Mouse (Mus musculus) stomach, postnatal 0 days (tissue): ENCODE data around the gene Fam129b. TPM values are rescaled to one million over a fixed set of nuclear protein-coding genes. Genes with fewer than 3 reads are reported as not detected.

Experiments
- ATAC-seq: fragments of 200-750 bp; cut with Nextera tagmentation; 2 replicates; pipeline ENCODE4 v1.8.0; 2017; ENCODE audit not compliant: low FRiP score, low TSS enrichment
- DNase-seq: peaks from one replicate; pipeline ENCODE4 v3.0.0-alpha.2; 2016; ENCODE audit warnings: low spot score
- H3K27ac ChIP-seq: fragments of 300-500 bp; sonication (generic); replicated peaks from 2 replicates; pipeline ENCODE4 v1.5.1; 2014; ENCODE audit warnings: mild to moderate bottlenecking, control low read depth
- H3K27me3 ChIP-seq: fragments of 300-500 bp; sonication (generic); 2 replicates; pipeline ENCODE4 v1.6.1; 2014; ENCODE audit warnings: low read length; ENCODE audit not compliant: control insufficient read depth, insufficient read depth
- H3K36me3 ChIP-seq: fragments of 300-500 bp; sonication (generic); 2 replicates; pipeline ENCODE4 v1.6.1; 2014; ENCODE audit warnings: low read length, mixed read lengths; ENCODE audit not compliant: control insufficient read depth, insufficient read depth
- H3K4me1 ChIP-seq: fragments of 300-500 bp; sonication (generic); replicated peaks from 2 replicates; pipeline ENCODE4 v1.6.1; 2014; ENCODE audit warnings: antibody characterized with exemption; ENCODE audit not compliant: control insufficient read depth, insufficient read depth
- H3K4me2 ChIP-seq: fragments of 300-500 bp; sonication (generic); replicated peaks from 2 replicates; pipeline ENCODE4 v1.6.1; 2014; ENCODE audit warnings: low read depth, mild to moderate bottlenecking, control low read depth, moderate library complexity
- H3K4me3 ChIP-seq: fragments of 300-500 bp; sonication (generic); 2 replicates; pipeline ENCODE4 v1.5.1; 2014; ENCODE audit warnings: low read depth, low read length, control low read depth
- H3K9ac ChIP-seq: fragments of 300-500 bp; sonication (generic); 2 replicates; pipeline ENCODE4 v1.6.1; 2014; ENCODE audit warnings: mild to moderate bottlenecking, low read length, control low read depth, mixed read lengths
- H3K9me3 ChIP-seq: fragments of 300-500 bp; sonication (generic); 2 replicates; pipeline ENCODE4 v1.6.1; 2016; ENCODE audit warnings: low read length; ENCODE audit not compliant: control insufficient read depth
- CTCF ChIP-seq: IDR thresholded peaks from 2 replicates; pipeline ENCODE4 v1.5.1; 2016; ENCODE audit warnings: antibody characterized with exemption, low read depth, mild to moderate bottlenecking, moderate library complexity
- EP300 ChIP-seq: optimal IDR thresholded peaks from 2 replicates; pipeline ENCODE3; 2016; ENCODE audit warnings: antibody characterized with exemption
- WGBS: fragments of 180-500 bp; shearing (Covaris S2); extraction: QIAGEN DNeasy Blood & Tissue Kit; methylation state at CpG from one replicate; pipeline ENCODE4 v1.1.7; 2014; 5-methylcytosine and 5-hydroxymethylcytosine counted together
- polyA plus RNA-seq: library from polyadenylated mRNA; unstranded; fragments of >200 nt; fragmentation: Nextera tagmentation; extraction: Ambion mirVana; gene quantifications from 2 replicates; pipeline ENCODE4 v1.2.1, GENCODE M21; 2015

Fam129b gene
- polyA plus RNA-seq, 1 experiment from 2014 or later: 90.7 TPM

DNA sequence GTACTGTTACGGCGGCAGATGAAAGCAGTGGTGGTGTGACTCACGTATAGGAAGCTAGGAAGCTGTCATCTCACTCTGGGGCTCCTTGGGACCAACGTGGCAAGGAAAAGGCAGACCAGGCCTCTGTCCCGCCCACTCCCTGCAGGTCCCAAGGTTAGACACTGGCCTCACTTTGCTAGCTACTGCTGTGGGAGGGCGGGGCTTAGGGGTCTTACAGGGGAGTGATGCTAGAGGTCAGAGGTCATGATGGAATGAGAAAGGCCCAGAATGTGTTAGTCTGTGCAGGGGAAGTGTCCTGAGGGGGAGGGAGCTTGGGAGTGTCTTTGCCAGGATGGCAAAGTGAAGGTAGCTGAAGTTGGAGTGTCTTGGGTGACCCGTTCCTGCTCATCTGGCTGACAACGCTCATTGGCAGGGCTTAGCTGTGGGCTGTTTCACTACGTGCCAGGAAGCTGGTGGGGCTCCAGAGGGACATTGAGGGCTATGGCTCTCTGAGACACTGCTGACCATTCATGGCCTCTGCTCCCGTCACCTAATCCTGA, 48.5 kb downstream of the Fam129b start:
- no peak overlapping the region for H3K9ac ChIP-seq
- 0 out of 2 replicates have a peak, but pooled peaks cover 2% of the 10 kb centered on the region for H3K4me1 ChIP-seq
- ATAC-seq (no peak), DNase-seq (no peak)
- WGBS: 72% methylated on average over 10 of the region's 10 CpGs
- no peaks in the 10 kb centered on the region for H3K9me3 ChIP-seq
- no peaks in the 10 kb centered on the region for H3K27me3 ChIP-seq
- no peak overlapping the region for H3K27ac ChIP-seq
- no peak overlapping the region for H3K4me2 ChIP-seq
- no peak overlapping the region for H3K4me3 ChIP-seq
- no peak for TF ChIP-seq EP300
- no peak for TF ChIP-seq CTCF
- H3K36me3 ChIP-seq: peaks cover 35% of the 10 kb centered on the region

DNA sequence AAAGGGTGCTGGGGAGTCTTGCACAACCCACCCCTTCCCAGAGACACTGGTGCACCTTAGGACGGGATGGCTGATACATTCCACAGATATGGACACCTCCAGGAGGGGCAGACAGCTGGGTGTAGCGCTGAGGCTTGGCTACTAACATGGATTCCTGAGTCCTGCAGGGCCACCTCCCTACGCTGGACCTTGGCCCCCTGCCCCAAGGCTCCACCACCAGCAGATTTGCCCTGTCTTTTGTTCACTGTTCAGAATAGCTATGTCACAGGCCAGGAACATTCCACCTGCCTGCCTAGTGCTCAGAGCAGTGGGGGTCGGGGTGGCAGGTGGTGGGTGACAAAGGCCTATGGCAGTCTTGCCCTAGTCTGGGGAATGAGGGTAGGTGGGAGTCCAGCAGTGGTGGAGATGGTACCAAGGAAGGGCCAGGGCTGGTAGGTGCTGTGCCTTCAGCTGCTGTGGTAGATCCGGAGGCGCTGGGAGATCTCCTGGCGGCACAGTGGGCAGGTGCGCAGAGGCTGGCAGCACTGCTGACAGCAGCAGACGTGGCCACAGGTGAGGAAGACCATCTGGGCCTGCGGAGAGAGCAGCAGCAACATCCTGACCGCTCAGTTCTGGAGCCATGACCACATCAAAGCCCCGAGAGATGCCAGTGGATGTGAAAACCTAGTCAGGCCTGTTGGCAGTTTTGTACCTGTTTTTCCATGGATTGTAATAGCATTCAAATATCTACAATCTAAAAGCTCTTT, 50.6 kb downstream of the Fam129b start:
- Histone ChIP-seq H3K36me3 (peaks cover 24% of the 10 kb centered on the region), H3K27me3 (no peaks in the 10 kb centered on the region), H3K4me3 (no peak overlapping the region), H3K9me3 (no peaks in the 10 kb centered on the region), H3K9ac (no peak overlapping the region), H3K27ac (peak overlapping the region; percentile 46; the same call in 1 of the 2 replicates), H3K4me1 (0 out of 2 replicates have a peak, but pooled peaks cover 2% of the 10 kb centered on the region), H3K4me2 (no peak overlapping the region)
- ATAC-seq (no peak), DNase-seq (no peak)
- TF ChIP-seq EP300 (no peak), CTCF (no peak)
- 83% methylated on average over 12 of the region's 12 CpGs for WGBS

DNA sequence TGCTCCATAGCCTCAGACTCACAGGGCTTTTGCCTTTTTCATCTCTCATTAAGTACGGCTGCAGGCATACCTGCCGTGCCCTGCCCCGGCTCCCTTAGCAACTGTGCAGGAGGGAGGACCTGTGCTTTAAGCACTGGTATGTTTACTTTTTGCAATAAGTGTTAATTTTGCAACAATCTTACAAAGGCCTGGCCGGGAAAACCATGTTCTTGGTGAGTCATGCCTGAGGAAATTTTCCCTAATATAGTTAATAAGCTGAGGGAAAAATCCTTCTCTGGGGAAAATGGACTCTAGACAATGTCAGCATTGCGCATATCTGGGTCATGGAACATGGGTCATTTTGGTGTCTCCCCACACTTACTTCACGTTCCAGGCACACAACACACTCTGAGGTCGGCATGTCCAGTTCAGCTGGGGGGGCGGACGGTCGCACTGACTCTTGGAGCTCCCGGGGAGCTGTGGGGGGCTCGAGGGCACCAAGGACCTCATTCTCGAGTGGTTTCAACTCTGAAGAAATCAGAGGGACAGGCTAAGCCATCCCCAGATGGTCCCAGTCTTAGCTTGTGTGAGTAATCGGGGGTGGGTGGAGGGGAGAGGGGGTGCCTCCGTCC, 51.8 kb downstream of the Fam129b start:
- Histone ChIP-seq H3K4me2 (no peak overlapping the region), H3K9me3 (no peaks in the 10 kb centered on the region), H3K4me3 (no peak overlapping the region), H3K27me3 (no peaks in the 10 kb centered on the region), H3K4me1 (0 out of 2 replicates have a peak, but pooled peaks cover 2% of the 10 kb centered on the region), H3K27ac (peak overlapping the region; percentile 67), H3K36me3 (peaks cover 17% of the 10 kb centered on the region), H3K9ac (0 out of 2 replicates have a peak overlapping the region, but pooled peaks have one; percentile 31)
- WGBS: 37% methylated on average over 15 of the region's 15 CpGs
- ATAC-seq (peak; percentile 19), DNase-seq (no peak)
- TF ChIP-seq CTCF (no peak), EP300 (no peak)

DNA sequence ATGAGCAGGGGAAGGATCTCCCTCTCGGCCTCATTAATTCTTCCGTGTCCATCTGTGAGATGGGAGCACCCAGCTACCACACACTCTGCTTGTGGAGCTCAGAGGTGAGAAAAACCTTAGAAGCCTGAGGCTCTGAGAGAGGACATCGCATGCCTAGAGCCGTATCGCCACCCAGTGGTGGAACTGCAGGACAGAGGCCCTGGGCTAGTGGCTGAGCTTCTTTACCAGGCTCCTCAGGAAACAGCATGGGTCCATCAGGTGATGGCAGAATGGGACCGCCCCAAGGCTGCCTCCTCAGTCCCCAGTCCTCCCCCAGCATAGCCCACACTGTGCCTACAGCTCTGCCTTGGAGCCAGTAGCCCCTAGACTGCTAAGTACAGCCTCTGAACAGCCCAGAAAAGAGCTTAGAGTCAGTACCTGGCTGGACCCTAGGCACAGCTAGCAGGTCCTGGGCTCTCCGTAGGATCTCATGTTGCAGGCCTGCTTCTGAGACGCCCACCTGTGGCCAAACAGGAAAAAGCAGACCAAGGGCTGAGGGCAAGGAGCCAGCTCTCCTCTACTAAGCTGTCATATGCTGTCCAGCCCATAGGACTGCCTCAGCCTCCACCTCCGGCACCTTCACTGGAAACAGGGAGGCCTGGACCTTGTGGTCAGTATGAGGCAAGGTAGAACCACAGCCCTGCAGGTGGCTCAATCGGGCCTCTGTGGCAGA, 52.5 kb downstream of the Fam129b start:
- peak; percentile 78 for ATAC-seq
- DNase-seq: peak; percentile 86
- 0 out of 2 replicates have a peak overlapping the region, but pooled peaks have one; percentile 31 for H3K9ac ChIP-seq
- H3K9me3 ChIP-seq: no peaks in the 10 kb centered on the region
- peak overlapping the region; percentile 67 for H3K27ac ChIP-seq
- 0 out of 2 replicates have a peak, but pooled peaks cover 2% of the 10 kb centered on the region for H3K4me1 ChIP-seq
- no peak overlapping the region for H3K4me2 ChIP-seq
- TF ChIP-seq CTCF (peak; percentile 91), EP300 (no peak)
- no peaks in the 10 kb centered on the region for H3K27me3 ChIP-seq
- no peak overlapping the region for H3K4me3 ChIP-seq
- peaks cover 17% of the 10 kb centered on the region for H3K36me3 ChIP-seq
- 26% methylated on average over 9 of the region's 10 CpGs for WGBS

DNA sequence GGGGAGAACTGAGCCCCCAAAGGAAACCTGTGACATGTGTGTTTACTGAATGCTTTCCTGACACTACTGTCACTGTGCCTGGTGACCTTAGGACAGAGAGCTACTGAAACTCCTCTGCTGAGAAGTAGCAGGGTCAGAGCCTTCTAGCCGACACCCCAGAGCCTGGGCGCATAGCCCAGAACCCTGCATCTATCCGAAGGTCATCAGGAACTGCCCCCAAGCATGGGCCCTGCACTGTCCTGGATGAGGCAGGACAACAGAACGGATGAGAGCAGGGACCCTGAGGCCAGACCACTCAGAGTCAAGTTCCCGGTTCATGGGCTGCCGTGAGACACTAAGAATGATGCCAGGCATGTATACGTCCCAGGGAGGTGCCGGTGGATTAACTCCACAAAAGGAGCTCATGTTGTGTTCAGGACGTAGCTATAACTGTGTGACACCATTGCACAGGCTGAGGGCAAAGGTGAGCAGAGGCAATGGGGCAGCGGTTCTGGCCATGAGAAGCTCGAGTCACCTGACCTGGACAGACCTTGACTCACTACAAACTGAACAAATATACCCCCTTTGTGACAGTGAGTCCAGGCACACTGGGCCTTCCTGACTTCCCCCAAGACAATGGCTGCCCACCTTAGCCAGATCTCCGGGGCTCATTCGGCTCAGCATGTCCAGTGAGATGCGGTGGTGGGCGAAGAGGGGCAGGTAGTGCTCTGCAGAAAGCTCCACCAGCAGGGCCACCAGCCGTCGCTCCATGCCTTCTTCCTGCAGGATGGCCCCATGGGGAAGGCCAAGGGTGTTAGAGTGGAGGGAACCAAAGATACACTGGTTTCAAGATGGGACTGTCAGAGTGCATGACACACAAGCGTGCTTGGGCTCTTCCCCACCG, 53.3 kb downstream of the Fam129b start:
- Histone ChIP-seq H3K36me3 (peaks cover 12% of the 10 kb centered on the region; the same call in 1 of the 2 replicates), H3K4me2 (no peak overlapping the region), H3K4me3 (no peak overlapping the region), H3K9ac (no peak overlapping the region), H3K27me3 (no peaks in the 10 kb centered on the region), H3K4me1 (0 out of 2 replicates have a peak, but pooled peaks cover 2% of the 10 kb centered on the region), H3K9me3 (no peaks in the 10 kb centered on the region), H3K27ac (no peak overlapping the region)
- ATAC-seq: 0 out of 2 replicates have a peak, but pooled peaks have one; percentile 2
- DNase-seq: no peak
- WGBS: 84% methylated on average over 19 of the region's 19 CpGs
- no peak for TF ChIP-seq CTCF
- TF ChIP-seq EP300: no peak
